Mouse (Mus musculus): ENCODE results near the gene Slc8a2.

GRCm38 (mm10) chr7:16087587-16087986 lies 42.0 kb upstream of the Slc8a2 start:
- no peak for TF ChIP-seq EP300 (IDR thresholded peaks at IDR 0.05; ENCODE audit: low read depth)
- no peak for TF ChIP-seq CTCF (IDR thresholded peaks at IDR 0.05; ENCODE audit: low read depth)

All from liver, postnatal 0 days (tissue).